Mouse (Mus musculus) bone marrow macrophage, adult 2 months (primary cell): Measurements from ENCODE around the gene Nab1. TPM values are rescaled to one million over a fixed set of nuclear protein-coding genes. Genes with fewer than 3 reads are reported as not detected.

Experiments
- H3K27ac ChIP-seq: 2 replicates; pipeline ENCODE4 v1.5.1; 2012; ENCODE audit warnings: low read depth, low read length; ENCODE audit not compliant: insufficient read depth
- H3K4me1 ChIP-seq: 2 replicates; pipeline ENCODE4 v1.6.1; 2012; ENCODE audit warnings: low read length; ENCODE audit not compliant: control insufficient read depth, insufficient read depth
- H3K4me3 ChIP-seq: 2 replicates; pipeline ENCODE4 v1.5.1; 2012; ENCODE audit warnings: mild to moderate bottlenecking, low read length, moderate library complexity; ENCODE audit not compliant: insufficient read depth
- CTCF ChIP-seq: IDR thresholded peaks from 2 replicates; pipeline ENCODE4 v1.5.1; 2012; ENCODE audit warnings: low read depth, mild to moderate bottlenecking, low read length, moderate library complexity
- POLR2A ChIP-seq: IDR thresholded peaks from 2 replicates; pipeline ENCODE4 v1.6.1; 2012; ENCODE audit warnings: mild to moderate bottlenecking, low read depth, low read length, borderline replicate concordance
- polyA plus RNA-seq: library from polyadenylated mRNA; stranded (reverse); fragments of >200 nt; gene quantifications from 2 replicates; pipeline ENCODE4 v1.2.4, GENCODE M21; 2012; ENCODE audit not compliant: missing spikeins, insufficient read depth, insufficient read length

The Nab1 gene
- polyA plus RNA-seq, 1 experiment, result 50.2 TPM

- H3K4me1 ChIP-seq, result peaks cover 10% of the 10 kb centered on the region
- no peak for TF ChIP-seq POLR2A
- TF ChIP-seq CTCF, result 0 out of 2 replicates have a peak, but pooled peaks have one; percentile 7
- no peak overlapping the region for H3K4me3 ChIP-seq
- no peak overlapping the region for H3K27ac ChIP-seq
These were observed 10.8 kb downstream of the Nab1 start for GRCm38 (mm10) chr1:52489538-52490181.

GRCm38 (mm10) chr1:52484980-52485379 lies 15.5 kb downstream of the Nab1 start:
- TF ChIP-seq CTCF, result no peak
- TF ChIP-seq POLR2A, result no peak
- Histone ChIP-seq H3K27ac (no peak overlapping the region), H3K4me1 (no peaks in the 10 kb centered on the region), H3K4me3 (no peak overlapping the region)

- TF ChIP-seq CTCF (no peak), POLR2A (no peak)
- no peak overlapping the region for H3K27ac ChIP-seq
- no peak overlapping the region for H3K4me3 ChIP-seq
- H3K4me1 ChIP-seq, result peaks cover 20% of the 10 kb centered on the region
These were observed 26.2 kb downstream of the Nab1 start for GRCm38 (mm10) chr1:52474291-52474690.

- TF ChIP-seq CTCF, result no peak
- TF ChIP-seq POLR2A, result no peak
- no peak overlapping the region for H3K4me3 ChIP-seq
- peaks cover 20% of the 10 kb centered on the region for H3K4me1 ChIP-seq
- H3K27ac ChIP-seq, result no peak overlapping the region
These were observed 29.5 kb downstream of the Nab1 start for GRCm38 (mm10) chr1:52470811-52471489.

- Histone ChIP-seq H3K27ac (no peak overlapping the region), H3K4me3 (no peak overlapping the region), H3K4me1 (peaks cover 20% of the 10 kb centered on the region)
- no peak for TF ChIP-seq POLR2A
- TF ChIP-seq CTCF, result no peak
These were observed 30.2 kb downstream of the Nab1 start for GRCm38 (mm10) chr1:52470326-52470725.

GRCm38 (mm10) chr1:52466518-52467120 lies 33.9 kb downstream of the Nab1 start:
- H3K27ac ChIP-seq, result no peak overlapping the region
- TF ChIP-seq CTCF (no peak), POLR2A (no peak)
- H3K4me1 ChIP-seq, result peaks cover 14% of the 10 kb centered on the region
- H3K4me3 ChIP-seq, result no peak overlapping the region

GRCm38 (mm10) chr1:52465830-52466229 lies 34.6 kb downstream of the Nab1 start:
- Histone ChIP-seq H3K4me1 (peaks cover 8% of the 10 kb centered on the region), H3K4me3 (no peak overlapping the region), H3K27ac (no peak overlapping the region)
- TF ChIP-seq CTCF (no peak), POLR2A (no peak)

GRCm38 (mm10) chr1:52465264-52465663 lies 35.2 kb downstream of the Nab1 start:
- Histone ChIP-seq H3K27ac (no peak overlapping the region), H3K4me3 (no peak overlapping the region)
- TF ChIP-seq CTCF (no peak), POLR2A (no peak)

GRCm38 (mm10) chr1:52463305-52463704 lies 37.2 kb downstream of the Nab1 start:
- H3K27ac ChIP-seq, result no peak overlapping the region
- no peaks in the 10 kb centered on the region for H3K4me1 ChIP-seq
- no peak overlapping the region for H3K4me3 ChIP-seq
- TF ChIP-seq CTCF (no peak), POLR2A (no peak)

More at GRCm38 (mm10) chr1:52465264-52465663, 35.2 kb downstream of the Nab1 start:
- peaks cover 2% of the 10 kb centered on the region for H3K4me1 ChIP-seq

GRCm38 (mm10) chr1:52456571-52456970 lies 43.9 kb downstream of the Nab1 start:
- no peak overlapping the region for H3K4me3 ChIP-seq
- H3K27ac ChIP-seq, result no peak overlapping the region
- no peaks in the 10 kb centered on the region for H3K4me1 ChIP-seq
- TF ChIP-seq POLR2A (no peak), CTCF (no peak)
